Mouse (Mus musculus) neural tube, embryonic 13.5 days (tissue): ENCODE measurements around the gene Zranb1. TPM values are rescaled to one million over a fixed set of nuclear protein-coding genes. Genes with fewer than 3 reads are reported as not detected.
A peak's percentile ranks its signal among the peaks of the same experiment; 100 is the strongest.

ENCODE experiments used
- ATAC-seq: fragments of 200-750 bp; cut with Nextera tagmentation; 2 replicates; pipeline ENCODE4 v1.8.0; 2017; ENCODE audit warnings: low read depth, mild to moderate bottlenecking, moderate TSS enrichment, moderate library complexity
- H3K27ac ChIP-seq: fragments of 300-500 bp; sonication (generic); replicated peaks from 2 replicates; pipeline ENCODE4 v1.5.1; 2015; ENCODE audit warnings: moderate library complexity, mild to moderate bottlenecking, inconsistent platforms
- H3K27me3 ChIP-seq: fragments of 300-500 bp; sonication (generic); 2 replicates; pipeline ENCODE4 v1.6.1; 2015; ENCODE audit warnings: mild to moderate bottlenecking, inconsistent platforms
- H3K36me3 ChIP-seq: fragments of 300-500 bp; sonication (generic); 2 replicates; pipeline ENCODE4 v1.6.1; 2015; ENCODE audit warnings: mild to moderate bottlenecking, inconsistent platforms
- H3K4me1 ChIP-seq: fragments of 300-500 bp; sonication (generic); replicated peaks from 2 replicates; pipeline ENCODE4 v1.6.1; 2015; ENCODE audit warnings: inconsistent platforms
- H3K4me2 ChIP-seq: fragments of 300-500 bp; sonication (generic); 2 replicates; pipeline ENCODE4 v1.6.1; 2015; ENCODE audit warnings: inconsistent platforms, mild to moderate bottlenecking, moderate library complexity
- H3K4me3 ChIP-seq: fragments of 300-500 bp; sonication (generic); 2 replicates; pipeline ENCODE4 v1.5.1; 2015; ENCODE audit warnings: mild to moderate bottlenecking, inconsistent platforms
- H3K9ac ChIP-seq: fragments of 300-500 bp; sonication (generic); 2 replicates; pipeline ENCODE4 v1.6.1; 2015; ENCODE audit warnings: moderate library complexity, mild to moderate bottlenecking, inconsistent platforms
- H3K9me3 ChIP-seq: fragments of 300-500 bp; sonication (generic); 2 replicates; pipeline ENCODE4 v1.6.1; 2016; ENCODE audit warnings: inconsistent platforms
- WGBS: fragments of 180-500 bp; shearing (Covaris S2); methylation state at CpG from one replicate; pipeline ENCODE4 v1.1.7; 2015; 5-methylcytosine and 5-hydroxymethylcytosine counted together
- polyA plus RNA-seq: library from polyadenylated mRNA; unstranded; fragments of >200 nt; fragmentation: Nextera tagmentation; extraction: Ambion mirVana; gene quantifications from 2 replicates; pipeline ENCODE4 v1.2.1, GENCODE M21; 2015

Gene Zranb1
- polyA plus RNA-seq, 1 experiment from 2014 or later: 22.9 TPM

- ATAC-seq: peak; percentile 74
- H3K27ac ChIP-seq: peak overlapping the region; percentile 99
- H3K27me3 ChIP-seq: no peaks in the 10 kb centered on the region
- H3K36me3 ChIP-seq: no peaks in the 10 kb centered on the region
- H3K9me3 ChIP-seq: no peaks in the 10 kb centered on the region
- peak overlapping the region; percentile 80 for H3K4me3 ChIP-seq
- peak overlapping the region; percentile 92 for H3K9ac ChIP-seq
- peaks cover 19% of the 10 kb centered on the region for H3K4me1 ChIP-seq
- H3K4me2 ChIP-seq: peak overlapping the region; percentile 73
- under 1% methylated on average over 47 of the region's 55 CpGs for WGBS
Measured at GRCm38 (mm10) chr7:132931560-132932351, 814 bp downstream of the Zranb1 start.

GRCm38 (mm10) chr7:132933331-132933730 is 2.4 kb downstream of the Zranb1 start:
- no peak for ATAC-seq
- Histone ChIP-seq H3K4me3 (no peak overlapping the region), H3K36me3 (no peaks in the 10 kb centered on the region), H3K9ac (no peak overlapping the region), H3K27ac (no peak overlapping the region), H3K4me2 (no peak overlapping the region), H3K9me3 (no peaks in the 10 kb centered on the region), H3K4me1 (peaks cover 19% of the 10 kb centered on the region), H3K27me3 (no peaks in the 10 kb centered on the region)
- WGBS: 70% methylated on average over 1 of the region's 1 CpGs

- H3K27ac ChIP-seq: no peak overlapping the region
- H3K4me2 ChIP-seq: no peak overlapping the region
- H3K4me1 ChIP-seq: peaks cover 19% of the 10 kb centered on the region
- ATAC-seq: no peak
- no peaks in the 10 kb centered on the region for H3K9me3 ChIP-seq
- H3K4me3 ChIP-seq: no peak overlapping the region
- H3K36me3 ChIP-seq: no peaks in the 10 kb centered on the region
- H3K27me3 ChIP-seq: no peaks in the 10 kb centered on the region
- no peak overlapping the region for H3K9ac ChIP-seq
Measured at GRCm38 (mm10) chr7:132934743-132935142, 3.8 kb downstream of the Zranb1 start.

- Histone ChIP-seq H3K4me1 (no peaks in the 10 kb centered on the region; the same call in 1 of the 2 replicates), H3K36me3 (no peaks in the 10 kb centered on the region), H3K4me3 (no peak overlapping the region), H3K9ac (no peak overlapping the region), H3K4me2 (no peak overlapping the region), H3K9me3 (no peaks in the 10 kb centered on the region), H3K27me3 (no peaks in the 10 kb centered on the region), H3K27ac (no peak overlapping the region)
- 80% methylated on average over 2 of the region's 2 CpGs for WGBS
- no peak for ATAC-seq
Measured at GRCm38 (mm10) chr7:132939118-132939517, 8.2 kb downstream of the Zranb1 start.

GRCm38 (mm10) chr7:132940569-132940968 is 9.6 kb downstream of the Zranb1 start:
- H3K9me3 ChIP-seq: no peaks in the 10 kb centered on the region
- H3K4me1 ChIP-seq: no peaks in the 10 kb centered on the region
- no peak overlapping the region for H3K4me2 ChIP-seq
- WGBS: 89% methylated on average over 2 of the region's 2 CpGs
- H3K27ac ChIP-seq: no peak overlapping the region
- no peak overlapping the region for H3K9ac ChIP-seq
- ATAC-seq: no peak
- H3K4me3 ChIP-seq: no peak overlapping the region
- H3K27me3 ChIP-seq: no peaks in the 10 kb centered on the region
- H3K36me3 ChIP-seq: no peaks in the 10 kb centered on the region

- no peak for ATAC-seq
- Histone ChIP-seq H3K9ac (no peak overlapping the region), H3K4me2 (no peak overlapping the region), H3K4me1 (0 out of 2 replicates have a peak, but pooled peaks cover 7% of the 10 kb centered on the region), H3K9me3 (no peaks in the 10 kb centered on the region), H3K27me3 (no peaks in the 10 kb centered on the region), H3K36me3 (no peaks in the 10 kb centered on the region), H3K27ac (no peak overlapping the region), H3K4me3 (no peak overlapping the region)
- WGBS: 85% methylated on average over 4 of the region's 4 CpGs
Measured at GRCm38 (mm10) chr7:132949968-132950367, 19.0 kb downstream of the Zranb1 start.

GRCm38 (mm10) chr7:132950613-132951012 is 19.7 kb downstream of the Zranb1 start:
- ATAC-seq: no peak
- Histone ChIP-seq H3K4me3 (no peak overlapping the region), H3K36me3 (no peaks in the 10 kb centered on the region), H3K27me3 (no peaks in the 10 kb centered on the region), H3K9me3 (no peaks in the 10 kb centered on the region), H3K4me2 (no peak overlapping the region), H3K27ac (no peak overlapping the region), H3K9ac (no peak overlapping the region), H3K4me1 (0 out of 2 replicates have a peak, but pooled peaks cover 7% of the 10 kb centered on the region)
- WGBS: 91% methylated on average over 3 of the region's 3 CpGs

GRCm38 (mm10) chr7:132964395-132964794 is 33.5 kb downstream of the Zranb1 start:
- Histone ChIP-seq H3K9ac (no peak overlapping the region), H3K36me3 (peaks cover 7% of the 10 kb centered on the region), H3K4me3 (no peak overlapping the region), H3K27ac (no peak overlapping the region), H3K4me1 (no peaks in the 10 kb centered on the region), H3K9me3 (no peaks in the 10 kb centered on the region), H3K4me2 (no peak overlapping the region), H3K27me3 (no peaks in the 10 kb centered on the region)
- no peak for ATAC-seq
- WGBS: 85% methylated on average over 3 of the region's 3 CpGs

GRCm38 (mm10) chr7:132965707-132966106 is 34.8 kb downstream of the Zranb1 start:
- Histone ChIP-seq H3K4me2 (no peak overlapping the region), H3K4me1 (no peaks in the 10 kb centered on the region), H3K4me3 (no peak overlapping the region), H3K36me3 (peaks cover 8% of the 10 kb centered on the region), H3K9ac (no peak overlapping the region), H3K27me3 (no peaks in the 10 kb centered on the region), H3K9me3 (no peaks in the 10 kb centered on the region), H3K27ac (no peak overlapping the region)
- WGBS: 80% methylated on average over 2 of the region's 2 CpGs
- no peak for ATAC-seq

- H3K4me3 ChIP-seq: no peak overlapping the region
- peaks cover 16% of the 10 kb centered on the region for H3K36me3 ChIP-seq
- H3K4me1 ChIP-seq: no peaks in the 10 kb centered on the region
- ATAC-seq: no peak
- H3K9ac ChIP-seq: no peak overlapping the region
- no peaks in the 10 kb centered on the region for H3K27me3 ChIP-seq
- H3K27ac ChIP-seq: no peak overlapping the region
- H3K9me3 ChIP-seq: no peaks in the 10 kb centered on the region
- no peak overlapping the region for H3K4me2 ChIP-seq
- WGBS: 94% methylated on average over 2 of the region's 2 CpGs
Measured at GRCm38 (mm10) chr7:132972079-132972478, 41.1 kb downstream of the Zranb1 start.

GRCm38 (mm10) chr7:132976079-132976478 is 45.1 kb downstream of the Zranb1 start:
- 62% methylated on average over 2 of the region's 2 CpGs for WGBS
- H3K4me2 ChIP-seq: no peak overlapping the region
- no peaks in the 10 kb centered on the region for H3K27me3 ChIP-seq
- no peaks in the 10 kb centered on the region for H3K4me1 ChIP-seq
- H3K9me3 ChIP-seq: no peaks in the 10 kb centered on the region
- no peak overlapping the region for H3K27ac ChIP-seq
- peaks cover 18% of the 10 kb centered on the region for H3K36me3 ChIP-seq
- no peak overlapping the region for H3K4me3 ChIP-seq
- no peak for ATAC-seq
- no peak overlapping the region for H3K9ac ChIP-seq

GRCm38 (mm10) chr7:132977981-132978380 is 47.0 kb downstream of the Zranb1 start:
- H3K4me3 ChIP-seq: no peak overlapping the region
- no peaks in the 10 kb centered on the region for H3K9me3 ChIP-seq
- H3K9ac ChIP-seq: no peak overlapping the region
- WGBS: 96% methylated on average over 2 of the region's 2 CpGs
- H3K27me3 ChIP-seq: no peaks in the 10 kb centered on the region
- ATAC-seq: no peak
- H3K4me2 ChIP-seq: no peak overlapping the region
- no peak overlapping the region for H3K27ac ChIP-seq
- peaks cover 31% of the 10 kb centered on the region for H3K36me3 ChIP-seq
- H3K4me1 ChIP-seq: no peaks in the 10 kb centered on the region

GRCm38 (mm10) chr7:132982639-132983038 is 51.7 kb downstream of the Zranb1 start:
- Histone ChIP-seq H3K36me3 (peaks cover 50% of the 10 kb centered on the region), H3K27me3 (no peaks in the 10 kb centered on the region), H3K9me3 (no peaks in the 10 kb centered on the region), H3K4me3 (no peak overlapping the region), H3K4me2 (no peak overlapping the region), H3K27ac (no peak overlapping the region), H3K9ac (no peak overlapping the region), H3K4me1 (no peaks in the 10 kb centered on the region)
- WGBS: 49% methylated on average over 3 of the region's 3 CpGs
- ATAC-seq: no peak
